Mouse (Mus musculus) urinary bladder, postnatal 25 days (tissue): ENCODE data around the gene Pqlc3.

Experiments
- DNase-seq: peaks from one replicate; pipeline ENCODE4 v3.0.0; 2022; ENCODE audit warnings: low spot score

Pqlc3 gene

GRCm38 (mm10) chr12:17001211-17001610, 1.0 kb upstream of the Pqlc3 start:
- no peak for DNase-seq

GRCm38 (mm10) chr12:17000628-17001027, 420 bp upstream of the Pqlc3 start:
- no peak for DNase-seq

- no peak for DNase-seq
These were observed 1.1 kb downstream of the Pqlc3 start for GRCm38 (mm10) chr12:16999146-16999545.

- no peak for DNase-seq
These were observed 3.2 kb downstream of the Pqlc3 start for GRCm38 (mm10) chr12:16996886-16997462.

- no peak for DNase-seq
These were observed 3.9 kb downstream of the Pqlc3 start for GRCm38 (mm10) chr12:16996281-16996680.

- no peak for DNase-seq
These were observed 5.9 kb downstream of the Pqlc3 start for GRCm38 (mm10) chr12:16994291-16994690.

- DNase-seq, result no peak
These were observed 7.9 kb downstream of the Pqlc3 start for GRCm38 (mm10) chr12:16992355-16992754.

- no peak for DNase-seq
These were observed 8.8 kb downstream of the Pqlc3 start for GRCm38 (mm10) chr12:16991376-16991775.

- no peak for DNase-seq
These were observed 14.4 kb downstream of the Pqlc3 start for GRCm38 (mm10) chr12:16985778-16986177.

GRCm38 (mm10) chr12:16977120-16977519, 23.1 kb downstream of the Pqlc3 start:
- no peak for DNase-seq

- no peak for DNase-seq
These were observed 33.4 kb downstream of the Pqlc3 start for GRCm38 (mm10) chr12:16966811-16967210.

- no peak for DNase-seq
These were observed 36.9 kb downstream of the Pqlc3 start for GRCm38 (mm10) chr12:16963354-16963753.

GRCm38 (mm10) chr12:16958851-16959250, 41.4 kb downstream of the Pqlc3 start:
- DNase-seq, result no peak

GRCm38 (mm10) chr12:16948239-16948638, 52.0 kb downstream of the Pqlc3 start:
- DNase-seq, result no peak

GRCm38 (mm10) chr12:16941976-16942375, 58.2 kb downstream of the Pqlc3 start:
- no peak for DNase-seq
